Mouse (Mus musculus): ENCODE data around the gene Fmo1.

Fmo1 gene

DNA sequence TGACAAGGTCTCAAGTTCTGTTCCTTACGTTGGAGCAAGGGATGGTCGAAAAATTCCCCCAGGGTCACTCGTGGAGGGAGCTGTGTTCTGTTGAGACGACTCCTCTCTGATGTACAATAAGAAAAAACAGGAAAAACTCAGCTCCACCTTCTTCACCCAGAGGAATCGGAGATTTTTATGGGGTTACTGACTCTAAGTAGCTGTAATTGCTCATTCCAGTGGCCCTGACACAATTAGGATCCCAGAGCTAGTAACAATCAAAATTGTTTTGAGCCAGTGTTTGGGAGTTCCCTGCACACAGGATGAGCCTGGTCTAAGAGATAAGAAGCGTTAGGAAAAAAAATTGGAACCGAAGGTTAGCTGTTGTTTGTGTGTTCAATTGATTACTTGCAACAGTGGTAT, at the start of gene Fmo1:
TSS of gene Fmo1 (minus strand) at position 331 of the 402 bp plus-strand sequence.
- no peak for DNase-seq

DNA sequence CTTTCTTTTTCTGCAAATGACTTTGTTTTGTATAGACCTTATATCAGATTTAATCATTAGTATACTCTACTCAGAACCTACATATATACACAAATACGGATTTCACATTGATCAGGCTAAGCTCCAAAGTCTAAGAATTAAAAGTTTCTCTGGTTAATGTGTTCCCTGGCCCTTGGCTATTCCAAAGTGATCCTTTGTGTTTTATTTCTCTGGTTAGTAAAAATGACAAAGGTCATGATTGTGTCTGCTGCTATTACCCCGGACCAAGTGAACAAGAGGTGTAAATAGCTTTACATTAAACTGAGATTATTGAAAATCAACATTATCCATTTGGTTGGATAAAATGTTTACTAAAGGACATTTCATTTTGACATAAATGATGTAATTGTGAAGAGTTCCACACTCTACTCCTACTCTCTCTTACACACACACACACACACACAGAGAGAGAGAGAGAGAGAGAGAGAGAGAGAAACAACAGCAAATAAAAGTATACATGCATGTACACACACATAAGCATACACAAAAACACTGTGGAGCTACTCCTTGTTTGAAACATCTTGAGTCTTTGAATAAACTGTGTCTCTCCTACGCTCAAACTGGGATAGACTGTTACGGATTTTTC, 48.6 kb upstream of the Fmo1 start:
- DNase-seq, result no peak

DNA sequence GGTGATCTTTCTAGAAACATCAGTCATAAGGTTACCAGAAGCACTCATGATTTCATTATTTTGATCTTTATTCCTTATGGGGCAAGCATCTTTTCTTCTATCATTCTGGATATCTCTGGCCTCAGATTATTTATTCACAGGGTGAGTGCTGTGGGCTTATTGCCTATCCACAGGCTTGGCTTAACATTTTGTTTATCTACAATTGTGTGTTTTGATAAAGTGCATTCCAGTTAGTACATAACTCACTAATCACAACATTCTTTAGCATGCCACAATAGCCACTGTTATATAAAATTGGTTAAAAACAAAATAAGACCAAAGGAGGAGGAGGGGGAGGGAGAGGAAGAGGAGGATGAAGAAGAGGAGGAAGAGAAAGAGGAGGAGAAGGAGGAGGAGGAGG, 45.7 kb upstream of the Fmo1 start:
- no peak for DNase-seq

DNA sequence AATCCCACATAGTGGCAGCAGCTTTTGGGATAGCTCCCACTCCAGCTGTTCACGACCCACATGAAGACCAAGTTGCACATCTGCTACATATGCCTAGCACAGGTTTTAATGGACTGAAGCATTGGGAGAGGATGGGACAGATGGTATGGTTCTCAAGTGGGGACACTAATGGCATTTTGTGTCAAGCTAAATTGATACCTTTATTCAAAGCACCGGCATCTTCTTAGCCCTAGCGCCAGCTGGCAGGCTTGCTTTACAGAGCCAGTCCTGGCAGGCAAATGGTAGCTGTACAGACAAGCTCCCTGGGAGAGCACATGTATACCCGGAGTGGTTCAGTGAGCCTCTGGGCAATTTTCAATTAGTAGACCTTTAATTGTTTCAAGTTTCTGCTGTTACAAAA, 35.5 kb upstream of the Fmo1 start:
- DNase-seq, result no peak

DNA sequence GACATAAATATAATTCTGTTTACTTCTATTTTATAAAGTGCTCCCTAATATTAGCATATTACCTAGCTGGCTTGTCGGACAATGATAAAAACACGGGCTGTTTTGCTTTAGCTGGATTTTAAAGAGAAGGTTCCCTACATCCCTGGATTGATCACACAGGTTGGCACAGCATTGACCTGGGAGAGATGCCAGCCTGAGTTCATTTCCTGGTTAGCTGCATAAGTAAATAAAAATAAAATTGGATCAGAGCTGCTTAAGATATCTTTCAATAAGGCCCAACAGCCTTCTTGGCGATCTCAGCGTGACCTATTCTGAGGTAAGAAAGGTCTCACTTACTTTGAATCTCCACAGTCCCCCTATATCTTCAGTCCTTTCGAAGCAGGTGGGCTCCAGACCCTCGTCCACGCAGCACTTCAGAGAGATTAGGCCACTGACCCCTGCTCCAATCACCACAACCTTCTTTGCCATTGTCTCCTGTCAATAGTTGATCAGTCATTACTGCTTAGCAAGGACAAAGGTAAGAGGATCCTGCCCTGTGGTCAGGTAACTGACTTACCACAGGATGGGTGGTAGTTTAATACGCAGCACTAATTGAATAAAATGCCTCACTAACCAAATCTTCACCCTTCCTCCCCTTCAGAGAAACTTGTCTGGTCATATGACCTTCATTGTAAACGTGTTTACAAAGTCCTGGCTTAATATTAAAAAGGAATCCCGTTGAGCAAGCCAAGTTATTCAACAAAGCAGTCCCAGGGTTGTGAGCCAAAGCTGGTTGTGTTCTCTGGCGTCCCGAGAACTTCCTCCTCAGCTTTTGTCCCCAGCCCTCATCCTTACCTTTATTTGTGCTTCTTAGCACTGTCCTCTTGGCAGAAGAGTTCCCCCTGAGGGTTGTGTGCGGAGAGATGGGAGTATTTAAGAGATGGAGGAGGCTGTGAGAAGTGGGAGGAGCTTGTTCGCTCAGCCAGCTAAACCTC, 31.7 kb upstream of the Fmo1 start, which contains the start of gene Fmo2:
TSS of gene Fmo2 (minus strand) at position 889 of the 974 bp plus-strand sequence.
- no peak for DNase-seq

GRCm38 (mm10) chr1:162895900-162896299, 29.5 kb upstream of the Fmo1 start:
- DNase-seq, result no peak

GRCm38 (mm10) chr1:162893014-162893413, 26.6 kb upstream of the Fmo1 start:
- DNase-seq, result no peak

GRCm38 (mm10) chr1:162891980-162892451, 25.6 kb upstream of the Fmo1 start:
- no peak for DNase-seq

DNA sequence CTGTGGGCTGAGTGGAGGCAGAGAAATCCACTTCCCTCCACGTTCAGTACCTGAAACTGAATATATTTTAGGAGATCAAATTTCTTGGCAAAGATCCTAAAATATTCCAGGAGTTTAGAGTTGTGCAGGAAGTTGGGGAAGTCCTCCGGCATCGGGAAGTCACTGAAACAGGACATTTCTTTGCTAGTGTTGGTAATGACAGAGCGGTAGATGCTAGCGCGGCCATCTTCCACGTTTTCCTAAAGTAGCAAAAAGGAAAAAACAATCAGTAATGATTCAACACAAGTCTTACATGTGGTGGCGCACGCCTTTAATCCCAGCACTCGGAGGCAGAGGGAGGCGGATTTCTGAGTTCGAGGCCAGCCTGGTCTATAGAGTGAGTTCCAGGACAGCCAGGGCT, 22.2 kb upstream of the Fmo1 start:
- no peak for DNase-seq

DNA sequence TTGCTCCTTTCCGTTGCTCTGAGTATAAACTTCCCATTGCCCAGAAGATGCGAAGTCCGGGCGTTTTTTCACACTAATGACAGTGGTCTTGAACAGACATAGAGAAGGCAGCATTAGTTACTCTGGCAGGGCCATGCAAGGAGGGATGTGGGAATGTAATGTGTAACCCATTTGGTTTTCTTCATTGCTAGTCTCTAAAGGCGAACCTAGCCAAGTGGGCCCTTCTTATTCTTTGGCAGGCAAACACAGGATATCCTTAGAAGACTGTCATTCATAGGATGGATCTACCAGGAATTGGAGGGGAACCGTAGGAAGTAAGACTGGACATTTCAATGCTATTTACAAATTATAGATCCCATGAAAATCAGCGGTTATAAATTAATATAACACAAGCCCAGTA, 21.2 kb upstream of the Fmo1 start:
- no peak for DNase-seq

DNA sequence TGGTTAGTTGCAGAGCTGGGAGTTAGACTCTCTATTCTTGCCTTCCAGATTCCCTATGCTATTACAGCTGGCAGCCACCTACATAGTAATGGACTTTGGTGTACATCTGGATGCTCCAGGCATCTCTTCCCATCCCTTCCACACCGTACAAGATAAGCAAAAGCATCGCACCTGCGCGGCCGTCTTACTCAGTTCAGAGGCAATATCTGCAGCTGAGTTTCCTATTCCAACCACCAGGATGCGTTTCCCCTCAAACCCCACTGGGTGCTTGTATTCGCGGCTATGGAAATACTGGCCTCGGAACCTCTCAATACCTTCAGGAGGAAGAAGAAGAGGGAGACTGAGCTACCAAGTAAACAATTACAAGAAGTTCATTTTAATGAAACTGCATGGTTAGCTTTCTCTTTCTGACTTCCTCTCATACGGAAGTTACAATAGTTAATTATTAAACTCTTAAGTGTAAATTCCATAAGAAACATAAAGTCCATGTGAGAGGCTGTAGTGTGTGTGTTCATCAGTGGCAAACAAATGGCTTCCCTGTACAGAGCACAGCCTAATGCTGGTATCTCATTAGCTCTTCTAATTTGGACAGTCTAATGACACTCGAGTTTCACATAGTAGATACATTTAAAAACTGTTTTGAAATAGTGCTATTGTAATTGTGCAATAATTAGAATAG, 19.9 kb upstream of the Fmo1 start:
- no peak for DNase-seq

- DNase-seq, result no peak
Observed at GRCm38 (mm10) chr1:162882681-162883080, 16.3 kb upstream of the Fmo1 start.

DNA sequence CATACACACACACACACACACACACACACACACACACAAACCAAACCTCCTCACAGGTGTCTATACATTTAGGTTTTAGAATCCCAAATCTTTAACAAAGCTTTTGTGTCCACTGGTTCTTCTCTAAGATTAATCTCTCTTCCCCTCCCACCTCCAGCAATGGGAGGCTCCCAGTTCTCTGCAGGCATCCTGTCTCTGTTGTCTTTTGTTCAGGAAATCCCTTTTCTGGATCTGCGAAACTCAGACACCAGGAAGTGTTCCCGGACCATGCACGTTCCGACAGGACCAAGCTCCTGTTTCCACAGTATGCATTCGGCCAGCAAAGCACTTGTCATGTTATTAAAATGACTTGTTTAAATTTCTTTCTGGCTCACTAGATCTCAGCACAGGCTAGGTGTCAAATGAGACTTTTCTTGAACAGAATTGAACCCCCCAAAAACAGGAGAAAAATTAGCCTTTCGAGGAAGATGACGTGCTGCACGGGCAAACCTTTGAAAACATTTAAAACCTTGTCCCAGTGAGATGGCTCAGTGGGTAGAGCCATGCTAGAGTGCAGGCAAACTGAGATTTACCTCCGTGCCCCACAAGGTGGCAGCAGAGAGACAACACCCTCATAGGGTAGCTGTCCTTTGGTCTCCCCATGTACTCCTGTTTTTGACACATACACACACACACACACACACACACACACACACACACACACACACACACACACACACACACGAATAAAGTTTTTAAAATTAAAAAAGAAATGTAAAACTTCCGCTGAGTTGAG, 13.4 kb upstream of the Fmo1 start:
- no peak for DNase-seq

DNA sequence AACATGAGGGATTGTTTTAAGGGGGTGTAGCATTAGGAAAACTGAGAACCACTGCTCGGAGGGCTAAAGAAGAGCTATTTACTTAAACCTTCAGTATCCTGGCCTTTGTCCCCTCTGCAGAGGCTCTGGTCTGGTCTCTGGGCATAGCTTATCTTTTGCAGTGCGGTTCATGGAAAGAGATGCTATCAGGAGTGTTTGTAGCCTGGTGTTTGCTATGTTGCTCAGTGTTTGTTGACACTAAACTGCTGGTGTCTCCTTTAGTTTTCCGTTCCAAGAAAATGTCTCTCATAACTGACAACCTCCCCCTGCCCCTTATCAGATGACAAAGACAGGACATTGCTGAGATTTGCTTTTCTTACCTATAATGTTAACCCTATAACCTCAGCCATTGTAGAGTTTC, 8.7 kb upstream of the Fmo1 start:
- DNase-seq, result no peak

DNA sequence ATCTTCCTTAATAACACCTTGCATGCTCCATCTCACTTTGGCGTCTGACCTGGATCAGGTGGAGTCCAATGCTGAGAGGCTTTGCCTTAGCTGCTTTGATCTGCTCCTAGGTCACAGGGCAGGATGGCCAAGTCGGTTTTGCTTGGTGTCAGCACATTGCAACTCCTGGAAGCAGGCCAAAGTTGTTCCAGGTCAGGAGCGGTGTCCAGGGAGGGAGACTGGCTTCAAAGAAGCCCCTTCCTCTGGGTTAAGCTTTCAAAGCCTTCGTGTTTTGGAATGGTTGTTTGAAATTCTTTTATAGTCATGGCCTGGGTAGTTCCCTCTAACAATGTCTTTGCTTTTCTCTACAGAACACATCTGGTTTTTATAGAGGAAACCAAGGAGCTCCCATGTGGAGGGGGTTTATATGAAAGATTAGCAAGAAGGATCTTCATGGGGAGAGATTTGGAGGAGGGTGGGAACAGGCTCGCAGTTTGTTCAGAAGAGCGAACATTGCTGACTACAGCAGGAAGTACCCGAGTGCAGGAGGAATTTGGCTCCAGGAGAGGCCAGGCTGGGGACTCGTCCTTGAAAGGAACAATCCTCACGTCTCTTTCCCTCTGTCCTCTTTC, 5.4 kb upstream of the Fmo1 start:
- DNase-seq, result no peak

GRCm38 (mm10) chr1:162870978-162871377, 4.6 kb upstream of the Fmo1 start:
- no peak for DNase-seq

DNA sequence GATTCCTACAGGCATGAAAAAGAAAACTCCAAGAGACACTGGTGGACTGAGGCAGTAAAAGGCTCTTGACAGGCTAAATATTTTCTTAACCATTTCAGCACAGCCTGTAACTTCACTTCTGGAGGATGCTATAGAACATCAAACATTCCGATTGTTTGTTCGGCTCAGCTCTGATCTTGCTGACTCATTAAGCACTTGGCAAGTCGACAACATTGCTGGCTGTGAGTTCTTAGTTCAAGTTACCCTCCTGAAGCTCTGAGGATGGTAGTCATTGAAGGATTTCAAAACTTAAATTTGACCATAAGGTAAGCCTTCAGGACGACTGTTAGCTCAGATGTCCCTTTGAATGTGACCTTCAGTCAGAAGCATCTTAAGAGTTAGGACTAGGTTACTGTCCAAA, 986 bp upstream of the Fmo1 start:
- no peak for DNase-seq

- DNase-seq, result no peak
Observed at GRCm38 (mm10) chr1:162865493-162865830, 948 bp downstream of the Fmo1 start.

- DNase-seq, result no peak
Observed at GRCm38 (mm10) chr1:162864816-162865492, 1.5 kb downstream of the Fmo1 start.

DNA sequence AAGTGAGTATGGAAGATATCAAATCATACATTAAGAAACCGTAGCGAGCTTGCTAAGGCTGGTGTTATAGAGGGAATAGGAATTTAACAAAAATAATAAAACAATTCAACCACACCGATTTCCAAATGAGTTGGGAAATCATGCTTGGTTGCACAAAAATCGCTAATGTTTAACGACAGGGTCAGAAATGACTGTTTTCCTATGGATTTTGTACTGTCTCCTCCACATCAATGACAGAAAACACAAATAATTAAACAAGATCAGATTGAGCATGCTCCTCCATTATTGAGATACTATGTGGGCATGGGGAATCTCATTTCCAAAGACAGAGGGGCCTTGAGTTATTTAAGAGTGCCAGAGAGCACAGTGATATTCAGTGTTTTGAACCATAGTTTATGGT, 2.1 kb downstream of the Fmo1 start:
- no peak for DNase-seq

GRCm38 (mm10) chr1:162863579-162863978, 2.8 kb downstream of the Fmo1 start:
- DNase-seq, result no peak

- no peak for DNase-seq
Observed at GRCm38 (mm10) chr1:162862328-162862727, 4.1 kb downstream of the Fmo1 start.

Data from cerebellum, adult 9-11 months (tissue).